Mouse (Mus musculus): ENCODE data around the gene Svopl. TPM values are rescaled to one million over a fixed set of nuclear protein-coding genes. Genes with fewer than 3 reads are reported as not detected.

Gene Svopl
- total and polyA plus RNA-seq, 3 experiments: not detected

DNA sequence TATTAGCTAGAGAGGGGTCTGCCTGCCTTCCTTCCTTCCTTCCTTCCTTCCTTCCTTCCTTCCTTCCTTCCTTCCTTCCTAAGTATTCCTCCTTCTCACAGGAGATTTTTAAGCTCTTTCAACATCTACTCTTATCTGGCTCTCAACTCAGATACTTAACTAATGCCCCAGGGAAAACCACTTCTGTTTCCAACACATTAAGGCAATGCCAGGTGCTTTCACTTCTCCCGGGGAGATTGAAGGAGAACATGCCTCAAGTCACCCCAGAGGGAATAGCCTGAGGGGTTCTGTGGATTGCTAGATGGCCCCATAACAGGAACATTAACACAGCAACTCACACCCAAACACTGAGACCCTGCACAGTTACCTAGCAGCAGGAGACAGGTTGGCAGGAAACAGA is 19.0 kb downstream of the Svopl start:
- no peak overlapping the region for H3K4me3 ChIP-seq (ENCODE audit: control insufficient read depth in 1 of 2, insufficient read depth in 1 of 2, low read depth in 2 of 2, low read length in 2 of 2)
- no peak overlapping the region for H3K9ac ChIP-seq (ENCODE audit: control insufficient read depth, low read depth, low read length, poor library complexity, severe bottlenecking)
- H3K27me3 ChIP-seq (ENCODE audit: control insufficient read depth in 1 of 2, insufficient read depth in 2 of 2, low read length in 2 of 2): no peaks in the 10 kb centered on the region
- H3K9me3 ChIP-seq (replicated peaks; ENCODE audit: insufficient read depth, low read length): no peaks in the 10 kb centered on the region
- no peaks in the 10 kb centered on the region for H3K4me1 ChIP-seq (ENCODE audit: control insufficient read depth in 1 of 2, insufficient read depth in 2 of 2, low read length in 2 of 2)
- TF ChIP-seq JUND (IDR thresholded peaks at IDR 0.05; ENCODE audit: low read depth, low read length) (no peak), POLR2A (IDR thresholded peaks at IDR 0.05; ENCODE audit: control insufficient read depth in 1 of 2, insufficient read depth in 1 of 2, low read depth in 1 of 2, low read length in 2 of 2, poor library complexity in 1 of 2) (no peak), MAX (IDR thresholded peaks at IDR 0.05; ENCODE audit: low read length) (no peak), CHD2 (IDR thresholded peaks at IDR 0.05; ENCODE audit: low read length) (no peak), ZKSCAN1 (IDR thresholded peaks at IDR 0.05; ENCODE audit: low read depth, low read length) (no peak), MAZ (IDR thresholded peaks at IDR 0.05; ENCODE audit: low read depth, low read length) (no peak), ELF1 (IDR thresholded peaks at IDR 0.05; ENCODE audit: low read depth, low read length) (no peak), RAD21 (IDR thresholded peaks at IDR 0.05; ENCODE audit: low read depth, low read length) (no peak), MAFK (IDR thresholded peaks at IDR 0.05; ENCODE audit: borderline replicate concordance, low read depth, low read length) (no peak), ETS1 (IDR thresholded peaks at IDR 0.05; ENCODE audit: low read depth, low read length) (no peak), POLR2AphosphoS5 (IDR thresholded peaks at IDR 0.05; ENCODE audit: borderline replicate concordance, low read depth, low read length) (no peak), TBP (IDR thresholded peaks at IDR 0.05; ENCODE audit: low read depth, low read length) (no peak)
- H3K27ac ChIP-seq (ENCODE audit: control insufficient read depth, low read depth, low read length): no peak overlapping the region
- no peaks in the 10 kb centered on the region for H3K36me3 ChIP-seq (ENCODE audit: control insufficient read depth in 1 of 2, insufficient read depth in 2 of 2, low read length in 2 of 2)
- DNase-seq (ENCODE audit: low read depth, low spot score): no peak
- H3K79me2 ChIP-seq (ENCODE audit: control insufficient read depth, insufficient read depth, low read length, poor library complexity): no peaks in the 10 kb centered on the region

DNA sequence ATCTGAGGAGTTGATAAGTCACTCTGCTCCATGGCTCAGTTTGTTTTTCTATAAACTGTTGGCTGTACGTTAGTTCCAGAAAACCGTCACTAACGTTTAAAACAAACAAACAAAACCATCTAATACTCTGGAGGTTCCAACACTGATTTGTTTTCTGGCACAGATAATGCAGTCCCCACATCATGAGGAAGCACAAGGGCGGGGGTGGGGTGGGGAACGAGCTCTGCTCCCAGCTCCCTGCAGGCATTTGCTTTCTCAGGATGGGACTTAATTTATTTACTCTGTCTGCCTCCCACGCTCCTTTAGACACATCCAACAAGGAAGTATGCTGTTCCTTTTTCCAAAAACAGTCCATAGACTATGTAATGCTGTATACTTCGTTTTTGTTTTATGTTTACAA is 23.5 kb downstream of the Svopl start:
- Histone ChIP-seq H3K9me3 (replicated peaks; ENCODE audit: insufficient read depth, low read length) (no peaks in the 10 kb centered on the region), H3K27me3 (ENCODE audit: control insufficient read depth in 1 of 2, insufficient read depth in 2 of 2, low read length in 2 of 2) (peaks cover 0 to 1% of the 10 kb centered on the region in 2 experiments; a peak in 1 of 4 replicates), H3K36me3 (ENCODE audit: control insufficient read depth in 1 of 2, insufficient read depth in 2 of 2, low read length in 2 of 2) (no peaks in the 10 kb centered on the region), H3K27ac (ENCODE audit: control insufficient read depth, low read depth, low read length) (no peak overlapping the region), H3K9ac (ENCODE audit: control insufficient read depth, low read depth, low read length, poor library complexity, severe bottlenecking) (no peak overlapping the region), H3K79me2 (ENCODE audit: control insufficient read depth, insufficient read depth, low read length, poor library complexity) (no peaks in the 10 kb centered on the region), H3K4me1 (ENCODE audit: control insufficient read depth in 1 of 2, insufficient read depth in 2 of 2, low read length in 2 of 2) (no peaks in the 10 kb centered on the region), H3K4me3 (ENCODE audit: control insufficient read depth in 1 of 2, insufficient read depth in 1 of 2, low read depth in 2 of 2, low read length in 2 of 2) (no peak overlapping the region)
- DNase-seq (ENCODE audit: low read depth, low spot score): no peak
- TF ChIP-seq HCFC1 (IDR thresholded peaks at IDR 0.05; ENCODE audit: low read depth, low read length) (no peak), KAT2A (conservative IDR thresholded peaks at IDR 0.05; ENCODE audit: low read depth, low read length) (no peak), POLR2AphosphoS5 (IDR thresholded peaks at IDR 0.05; ENCODE audit: borderline replicate concordance, low read depth, low read length) (no peak), USF2 (IDR thresholded peaks at IDR 0.05; ENCODE audit: borderline replicate concordance in 1 of 2, insufficient read depth in 1 of 2, low read depth in 1 of 2, low read length in 2 of 2) (no peak), TCF12 (IDR thresholded peaks at IDR 0.05; ENCODE audit: low read depth, low read length) (no peak), ETS1 (IDR thresholded peaks at IDR 0.05; ENCODE audit: low read depth, low read length) (no peak), JUND (IDR thresholded peaks at IDR 0.05; ENCODE audit: low read depth, low read length) (no peak), ELF1 (IDR thresholded peaks at IDR 0.05; ENCODE audit: low read depth, low read length) (no peak), BHLHE40 (IDR thresholded peaks at IDR 0.05; ENCODE audit: borderline replicate concordance, low read depth, low read length) (no peak), CTCF (IDR thresholded peaks at IDR 0.05 in 2 of 3, conservative IDR thresholded peaks at IDR 0.05 in 1 of 3; ENCODE audit: control insufficient read depth in 1 of 3, insufficient read depth in 1 of 3, low read depth in 2 of 3, low read length in 3 of 3, poor library complexity in 1 of 3, severe bottlenecking in 1 of 3) (no peak), MXI1 (IDR thresholded peaks at IDR 0.05; ENCODE audit: low read depth, low read length) (no peak), POLR2A (IDR thresholded peaks at IDR 0.05; ENCODE audit: control insufficient read depth in 1 of 2, insufficient read depth in 1 of 2, low read depth in 1 of 2, low read length in 2 of 2, poor library complexity in 1 of 2) (no peak), ZKSCAN1 (IDR thresholded peaks at IDR 0.05; ENCODE audit: low read depth, low read length) (no peak), ZNF384 (IDR thresholded peaks at IDR 0.05; ENCODE audit: low read depth, low read length) (no peak), GATA1 (IDR thresholded peaks at IDR 0.05; ENCODE audit: low read depth, low read length) (no peak), TAL1 (IDR thresholded peaks at IDR 0.05; ENCODE audit: low read length) (no peak), MEF2A (IDR thresholded peaks at IDR 0.05; ENCODE audit: extremely low read depth, insufficient replicate concordance, low read depth, low read length, poor library complexity, severe bottlenecking) (no peak), NELFE (IDR thresholded peaks at IDR 0.05; ENCODE audit: low read depth, low read length) (no peak), EP300 (IDR thresholded peaks at IDR 0.05; ENCODE audit: low read depth in 1 of 2, low read length in 2 of 2) (no peak), UBTF (IDR thresholded peaks at IDR 0.05; ENCODE audit: borderline replicate concordance, insufficient read depth, low read depth, low read length) (no peak)
